Mouse (Mus musculus) kidney, adult 2 months (tissue): ENCODE data around the gene Nod1.

Experiments
- CTCF ChIP-seq: fragments of 200-500 bp; conservative IDR thresholded peaks from 2 replicates; pipeline ENCODE4 v1.5.1; 2011; ENCODE audit warnings: low read depth, mild to moderate bottlenecking, control low read depth, low read length, moderate library complexity, mixed read lengths; ENCODE audit not compliant: insufficient read depth, insufficient read length
- POLR2A ChIP-seq: fragments of 200-500 bp; IDR thresholded peaks from one replicate; pipeline ENCODE4 v1.6.1; 2011; ENCODE audit warnings: low read depth, low read length, control low read depth

DNA sequence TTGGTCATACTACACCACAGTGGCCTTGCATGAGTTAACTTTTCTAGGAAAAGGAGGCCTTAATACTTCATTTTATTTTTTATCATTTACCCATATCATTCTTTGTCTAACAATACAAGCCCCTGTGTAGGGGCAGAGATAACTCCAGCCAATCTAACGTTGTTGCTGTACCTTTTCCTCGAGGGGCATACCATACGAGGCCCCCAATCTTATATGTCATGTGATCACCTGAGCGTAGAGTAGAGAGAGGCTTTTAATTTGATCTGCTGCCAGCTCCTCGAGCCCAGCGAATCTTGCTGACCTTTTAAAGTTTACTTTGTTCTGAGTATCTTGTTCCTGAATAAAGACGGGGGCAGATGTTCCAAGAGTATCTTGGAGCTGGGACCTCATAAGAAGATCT lies 40.1 kb upstream of the Nod1 start:
- TF ChIP-seq POLR2A (no peak), CTCF (no peak)
